Mouse (Mus musculus): Measurements from ENCODE around the gene Usp12.

DNA sequence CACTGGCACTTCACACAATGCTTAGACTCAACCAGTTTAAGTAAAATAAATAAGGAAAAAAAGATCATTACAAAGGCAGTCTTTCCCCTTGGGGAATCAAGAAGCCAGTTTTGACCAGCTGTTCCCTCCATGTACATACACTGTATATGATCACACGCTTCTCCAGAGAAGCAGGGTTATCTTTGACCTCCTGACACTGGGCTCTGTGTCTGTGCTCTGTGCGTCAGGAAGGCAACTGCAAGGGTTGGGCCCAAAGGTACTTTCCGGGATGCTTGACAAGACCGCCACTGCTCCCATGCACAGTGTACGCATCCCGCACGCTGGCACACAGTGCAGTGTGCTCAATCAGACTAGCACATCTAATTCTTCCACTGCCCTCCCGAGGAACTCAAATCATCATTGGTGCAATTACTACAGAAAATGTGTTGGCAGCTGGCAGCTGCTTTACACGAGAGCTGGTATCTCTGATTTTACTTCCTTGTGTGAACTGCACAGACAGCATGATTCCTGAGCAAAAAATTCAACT lies 57.8 kb downstream of the Usp12 start:
- no peak for TF ChIP-seq EP300 (IDR thresholded peaks at IDR 0.05)
- TF ChIP-seq CTCF (IDR thresholded peaks at IDR 0.05), result no peak

Measured in lung, postnatal 0 days (tissue).